Mouse (Mus musculus) frontal cortex, adult (tissue): ENCODE measurements around the gene Serpinb6a.
A peak's percentile ranks its signal among the peaks of the same experiment; 100 is the strongest.
"Not testable (repeated sequence)": the region's sequence is repeated elsewhere in the genome, so short reads cannot be mapped to it uniquely, and the experiment has no call there.

Experiments
- ATAC-seq: cut with Nextera tagmentation; 2 replicates; pipeline ENCODE4 v1.9.2; 2017; ENCODE audit warnings: mild to moderate bottlenecking, moderate library complexity, mixed read lengths; ENCODE audit not compliant: low TSS enrichment

The Serpinb6a gene

GRCm38 (mm10) chr13:33989625-33990024 lies 13.0 kb downstream of the Serpinb6a start:
- no peak for ATAC-seq

GRCm38 (mm10) chr13:33966574-33966973 lies 36.0 kb downstream of the Serpinb6a start:
- ATAC-seq: no peak

GRCm38 (mm10) chr13:33966025-33966412 lies 36.6 kb downstream of the Serpinb6a start:
- no peak for ATAC-seq

- peak; percentile 53 for ATAC-seq
Measured at GRCm38 (mm10) chr13:33965056-33966024, 37.3 kb downstream of the Serpinb6a start.

DNA sequence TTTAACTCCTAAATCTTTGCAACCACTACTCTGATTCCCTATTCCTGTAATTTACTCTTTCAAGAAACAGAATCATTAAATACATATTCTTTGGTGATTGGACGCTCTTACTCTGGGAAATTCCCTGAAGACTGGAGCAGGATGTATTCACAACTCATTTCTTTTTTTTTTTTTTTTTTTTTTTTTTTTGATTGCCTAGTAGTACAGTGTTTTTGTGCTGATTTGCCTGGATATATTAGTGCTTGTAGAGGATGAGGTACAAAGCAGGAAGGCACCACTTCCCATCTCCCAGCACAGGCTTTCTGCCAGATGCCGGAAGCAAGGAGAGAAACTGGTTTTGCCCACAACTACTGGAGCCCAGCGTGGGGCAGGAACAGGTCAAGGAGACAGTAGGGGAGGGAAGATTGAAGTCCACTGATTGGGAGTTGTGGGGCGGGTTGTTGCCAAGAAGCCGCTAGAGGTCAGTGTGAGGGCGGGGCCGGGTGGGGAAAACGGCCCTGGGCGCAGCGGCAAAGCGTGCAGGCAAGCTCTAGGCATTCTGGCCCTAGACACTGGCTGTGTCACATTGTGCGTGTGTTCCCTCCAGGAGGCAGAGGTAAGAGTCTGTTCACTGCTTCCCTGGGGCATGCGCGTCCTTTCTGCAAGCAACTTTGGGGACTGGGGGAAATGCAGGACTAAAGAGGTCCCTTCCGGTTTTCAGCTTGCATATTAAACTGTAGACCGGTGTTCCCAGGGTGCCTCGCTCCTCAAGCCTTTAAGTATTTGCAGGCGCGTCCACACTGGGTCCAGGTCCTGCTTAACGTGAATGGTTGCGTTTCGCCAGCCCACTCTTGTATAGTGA lies 38.2 kb downstream of the Serpinb6a start, which contains the start of gene Nqo2:
TSS of gene Nqo2 (plus strand) at position 482 of the 841 bp plus-strand sequence.
- peak; percentile 96 for ATAC-seq

DNA sequence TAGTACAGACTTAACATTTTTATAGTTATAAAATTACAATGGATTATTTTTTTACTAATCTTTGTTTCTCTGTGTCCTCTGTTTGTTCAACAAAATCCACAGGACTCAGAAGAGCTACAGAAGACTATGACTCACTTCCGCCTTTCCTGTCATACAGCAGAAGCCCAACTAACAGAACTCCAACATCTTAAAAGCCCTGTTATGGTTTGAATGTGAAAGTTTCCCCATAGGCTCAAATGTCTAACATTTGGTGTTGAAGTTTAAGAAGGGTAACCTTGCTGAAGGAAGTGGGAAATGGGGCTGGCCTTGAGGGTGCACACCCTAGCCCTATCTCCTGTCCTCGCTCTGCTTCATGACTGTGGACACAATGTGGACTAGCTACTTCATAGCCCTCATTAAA lies 42.8 kb downstream of the Serpinb6a start:
- ATAC-seq: no peak

GRCm38 (mm10) chr13:33956571-33957421 lies 45.8 kb downstream of the Serpinb6a start:
- ATAC-seq: peak; percentile 64; the same call in 1 of the 2 replicates

DNA sequence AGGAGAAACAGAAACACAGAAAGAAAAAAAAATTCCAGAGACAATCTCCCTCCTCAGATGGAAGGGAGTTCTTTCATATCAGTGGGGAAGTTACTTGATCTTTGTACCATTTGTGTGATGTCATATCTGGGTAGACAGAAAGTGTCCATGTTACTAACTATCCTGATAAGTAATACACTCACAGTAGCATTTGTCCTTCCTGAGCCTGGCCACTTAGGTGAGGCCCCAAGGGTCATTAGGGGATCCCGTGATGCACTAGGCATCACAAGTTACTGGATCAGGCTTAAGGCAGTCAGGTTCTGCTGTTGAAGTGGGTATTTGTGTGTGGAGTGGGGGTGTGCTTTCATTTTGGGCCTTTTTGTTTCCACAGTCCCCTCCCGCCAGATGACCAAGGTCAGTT lies 49.6 kb downstream of the Serpinb6a start:
- ATAC-seq: no peak

GRCm38 (mm10) chr13:33952075-33952449 lies 50.5 kb downstream of the Serpinb6a start:
- ATAC-seq: no peak

- no peak for ATAC-seq
Measured at GRCm38 (mm10) chr13:33951308-33952074, 51.1 kb downstream of the Serpinb6a start.

GRCm38 (mm10) chr13:33942212-33942779 lies 60.3 kb downstream of the Serpinb6a start:
- peak; percentile 89 for ATAC-seq

DNA sequence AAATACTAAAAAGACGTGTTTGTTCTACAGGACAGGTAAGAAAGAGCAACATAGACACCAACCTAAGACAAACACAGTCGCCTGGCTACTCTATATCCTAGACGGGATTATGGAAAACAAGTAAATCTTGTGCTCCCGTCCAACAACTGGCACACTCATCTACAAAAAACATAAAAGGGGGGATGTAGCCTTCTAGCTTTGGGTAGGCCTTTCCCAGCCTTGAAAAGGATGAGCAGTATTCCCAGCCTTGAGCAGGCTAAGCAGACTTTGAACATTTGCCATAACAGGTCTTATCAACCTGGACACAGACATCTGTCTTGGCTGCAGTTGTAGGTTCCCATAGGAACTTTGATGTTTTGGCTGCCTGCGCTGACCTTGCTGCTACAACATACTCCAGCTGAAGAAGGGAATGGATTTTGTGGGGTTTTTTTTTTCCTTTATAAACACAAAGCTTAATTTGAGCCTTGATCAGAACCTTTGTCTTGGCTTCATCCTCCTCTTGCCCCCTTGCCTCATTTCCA lies 61.2 kb downstream of the Serpinb6a start:
- no peak for ATAC-seq

GRCm38 (mm10) chr13:33937587-33937986 lies 65.0 kb downstream of the Serpinb6a start:
- ATAC-seq: not testable (repeated sequence)

DNA sequence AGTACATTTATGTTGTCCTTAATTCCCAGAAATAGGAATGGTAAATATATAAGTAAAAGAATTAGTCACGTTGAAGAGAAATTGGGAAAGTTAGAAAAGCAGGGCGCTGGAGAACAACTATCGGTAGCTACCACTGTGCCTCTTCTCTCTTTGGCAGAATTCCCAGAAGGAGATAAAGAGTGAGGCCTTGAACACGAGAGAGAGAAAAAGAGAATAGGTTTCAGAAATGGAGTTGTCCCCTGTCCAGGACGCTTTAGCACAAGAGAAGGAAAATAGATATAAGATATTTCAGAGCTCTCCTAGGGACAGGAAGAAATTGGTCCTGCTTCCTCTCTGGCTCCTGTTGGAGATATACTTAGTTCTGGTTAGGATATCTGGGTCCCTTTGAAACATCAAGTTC lies 65.4 kb downstream of the Serpinb6a start:
- ATAC-seq: no peak

DNA sequence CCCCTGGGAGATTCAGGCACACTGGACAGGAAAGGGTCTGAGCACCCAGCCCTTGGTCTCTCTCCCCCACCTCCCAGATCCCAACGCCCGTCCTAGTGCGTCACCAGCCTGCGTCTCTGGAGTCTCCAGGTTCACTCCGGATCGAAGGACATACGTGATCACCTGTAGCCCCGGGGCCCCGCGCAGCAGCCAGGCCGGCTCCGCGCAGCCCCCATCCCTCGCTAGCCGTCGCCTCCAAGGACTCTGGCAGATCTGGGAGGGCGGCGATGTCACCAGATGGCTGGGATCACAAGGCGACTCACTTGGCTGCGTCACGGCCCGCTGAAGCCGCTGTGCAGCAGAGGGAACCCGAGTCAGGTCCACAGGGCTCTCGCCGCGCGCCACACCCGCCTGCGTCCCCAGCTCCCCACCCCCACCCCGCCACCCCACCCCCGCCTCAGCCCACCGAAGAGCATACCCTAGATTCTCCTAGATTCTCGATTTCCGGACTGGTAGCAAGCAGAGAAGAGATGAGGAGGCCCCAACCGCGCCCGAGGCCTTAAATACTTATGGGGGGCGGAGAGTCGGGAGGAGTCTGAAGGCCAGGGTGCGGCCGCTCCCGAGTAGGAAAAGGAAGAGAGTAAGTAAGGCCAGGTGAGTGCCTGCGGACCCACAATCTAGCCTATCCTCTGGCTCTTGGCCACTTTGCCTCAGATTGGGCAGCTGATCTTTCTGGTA lies 67.0 kb downstream of the Serpinb6a start:
- ATAC-seq: peak; percentile 81

- peak; percentile 4; the same call in 1 of the 2 replicates for ATAC-seq
Measured at GRCm38 (mm10) chr13:33934743-33935142, 67.9 kb downstream of the Serpinb6a start.

DNA sequence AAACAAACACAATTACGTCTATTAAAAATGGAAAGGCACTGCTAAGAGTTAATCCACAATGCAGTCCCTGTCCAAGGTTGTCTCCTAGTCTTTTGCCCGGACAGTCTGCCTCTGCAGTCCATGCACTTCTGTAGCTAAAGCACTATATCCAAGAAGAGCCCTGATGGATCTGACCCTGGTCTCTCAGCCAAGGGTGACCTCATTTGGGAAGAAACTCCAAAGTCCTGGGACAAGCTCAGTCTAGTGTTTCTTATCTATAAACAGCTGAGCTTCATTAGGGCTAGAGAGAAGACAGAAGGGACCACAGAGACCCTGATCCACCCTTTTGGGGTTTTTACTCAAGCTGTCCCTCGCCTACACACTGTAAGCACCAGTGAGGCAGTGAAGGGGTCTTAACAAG lies 71.7 kb downstream of the Serpinb6a start:
- no peak for ATAC-seq

DNA sequence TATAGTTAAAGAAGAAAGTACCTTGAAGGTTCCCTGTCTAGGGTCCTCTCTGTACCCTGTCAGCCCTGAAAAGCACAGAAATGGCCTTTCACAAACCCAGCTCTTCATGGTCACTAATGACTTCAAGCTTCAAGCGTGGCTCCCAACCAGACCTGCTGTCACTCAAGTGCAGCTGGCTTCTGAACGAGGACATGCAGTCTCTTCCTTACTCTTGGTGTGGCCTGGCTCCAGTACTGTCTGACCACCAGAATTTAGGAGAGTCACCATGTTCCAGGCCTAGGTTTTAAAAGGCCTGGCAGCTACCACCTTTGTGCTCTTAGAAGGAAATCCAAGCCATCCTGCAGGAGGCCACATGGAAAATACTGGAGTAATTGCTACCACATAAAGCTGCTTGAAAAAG lies 72.3 kb downstream of the Serpinb6a start:
- ATAC-seq: no peak

DNA sequence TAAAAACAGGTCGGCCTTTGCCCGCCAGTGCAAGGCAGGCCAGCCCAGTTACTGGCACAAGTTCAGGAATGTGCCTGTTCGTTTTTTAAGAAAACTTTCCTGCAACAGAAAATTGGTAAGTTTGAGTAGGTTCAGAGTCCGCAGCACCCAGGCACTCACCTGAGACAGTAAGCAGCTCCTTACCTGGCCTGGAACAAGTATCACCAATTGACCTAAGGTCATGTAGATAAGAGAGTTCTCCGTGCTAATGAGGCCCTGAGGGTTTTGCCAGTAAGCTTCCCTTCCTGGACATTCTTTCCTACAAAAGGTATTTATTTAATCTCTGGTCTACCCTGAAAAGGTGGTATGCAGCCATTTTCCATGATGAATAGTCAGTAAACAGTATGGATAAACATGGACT lies 80.9 kb downstream of the Serpinb6a start:
- ATAC-seq: no peak
